19 mouse cellular contexts compared by ENCODE assay signal in genomic region chr7:139101826-139102225, GRCm38 (mm10). TPM values are rescaled to one million over a fixed set of nuclear protein-coding genes. Genes with fewer than 3 reads are reported as not detected.
DNase-seq lines count a peak whose midpoint lies in the region; ATAC-seq and TF ChIP-seq lines count a peak whose summit lies in the region.
"Had no signal": no experiment of that assay in that cellular context is flagged by ENCODE, and none has a peak within 500 bp of the region (broad histone marks: within the 10 kb centered on the region; RNA-seq: fewer than 3 reads in every experiment).

No protein-coding gene starts in this region.

- no peak overlapping the region for H3K4me2 ChIP-seq in stomach, postnatal 0 days (replicated peaks; ENCODE audit: low read depth)
- H3K4me2 ChIP-seq: forebrain, embryonic 15.5 days; intestine, embryonic 15.5 days; liver, embryonic 15.5 days had no signal

- no peaks in the 10 kb centered on the region for H3K9me3 ChIP-seq in stomach, postnatal 0 days (ENCODE audit: control insufficient read depth, low read length)
- H3K9me3 ChIP-seq: forebrain, embryonic 15.5 days; intestine, embryonic 15.5 days; liver, embryonic 15.5 days had no signal

- TF ChIP-seq CTCF in cerebellum, adult 2 months (IDR thresholded peaks at IDR 0.05; ENCODE audit: borderline replicate concordance, insufficient read depth, low read depth, low read length) = peak; percentile 7; the same call in 1 of the 2 replicates
- no peak for TF ChIP-seq CTCF in cortical plate, adult 2 months (IDR thresholded peaks at IDR 0.05; ENCODE audit: extremely low read depth, insufficient read depth, low read length)
- TF ChIP-seq CTCF in stomach, postnatal 0 days (IDR thresholded peaks at IDR 0.05; ENCODE audit: low read depth) = no peak

- WGBS in cerebellum, adult 2 months = 16% methylated on average over 3 of the region's 3 CpGs
- WGBS in stomach, postnatal 0 days = 65% methylated on average over 3 of the region's 3 CpGs

- no peak for TF ChIP-seq EP300 in stomach, postnatal 0 days (optimal IDR thresholded peaks at IDR 0.05)

- H3K4me3 ChIP-seq in cerebellum, adult 2 months (replicated peaks; ENCODE audit: insufficient read depth, low read depth, low read length) = no peak overlapping the region
- no peak overlapping the region for H3K4me3 ChIP-seq in cortical plate, adult 2 months (ENCODE audit: insufficient read depth, low read length)
- no peak overlapping the region for H3K4me3 ChIP-seq in stomach, postnatal 0 days (ENCODE audit: low read depth, low read length)
- H3K4me3 ChIP-seq: erythroblast, embryonic 14.5 days; forebrain, embryonic 15.5 days; intestine, embryonic 15.5 days; liver, embryonic 15.5 days had no signal

- no peaks in the 10 kb centered on the region for H3K36me3 ChIP-seq in stomach, postnatal 0 days (ENCODE audit: control insufficient read depth, insufficient read depth, low read length)
- H3K36me3 ChIP-seq: G1E; intestine, embryonic 15.5 days; liver, embryonic 15.5 days had no signal

- peak overlapping the region; percentile 35; the same call in 1 of the 2 replicates for H3K27ac ChIP-seq in cerebellum, adult 2 months (ENCODE audit: insufficient read depth, low read length)
- H3K27ac ChIP-seq in cortical plate, adult 2 months (ENCODE audit: insufficient read depth, low read length) = 0 out of 2 replicates have a peak overlapping the region, but pooled peaks have one; percentile 1
- no peak overlapping the region for H3K27ac ChIP-seq in stomach, postnatal 0 days (replicated peaks)
- H3K27ac ChIP-seq: forebrain, embryonic 15.5 days; intestine, embryonic 15.5 days; liver, embryonic 15.5 days had no signal

- intact Hi-C loops in left cerebral cortex, postnatal 36 days (cut with DNase I) = no loop called here

- ATAC-seq in cerebellum, adult (ENCODE audit: insufficient number of reproducible peaks, low FRiP score, low TSS enrichment) = peak; percentile 67
- no peak for ATAC-seq in stomach, postnatal 0 days (ENCODE audit: low FRiP score, low TSS enrichment)
- ATAC-seq: CD4-positive, CD25-positive, alpha-beta regulatory T cell, adult 4 months; forebrain, embryonic 15.5 days; intestine, embryonic 15.5 days; lung, postnatal 0 days had no signal

- no peak for DNase-seq in cerebellum, postnatal 4 days (ENCODE audit: low spot score in 2 of 2)
- peak; percentile 37 to 43 for DNase-seq in left cerebral cortex, postnatal 36 days (ENCODE audit: low spot score in 2 of 2)
- no peak for DNase-seq in left cerebral cortex, adult 11 months (ENCODE audit: low spot score)
- peak; percentile 83 to 93 for DNase-seq in cerebellum, adult 2 months
- no peak for DNase-seq in spleen, postnatal 4 days (ENCODE audit: low spot score in 2 of 2)
- DNase-seq in stomach, postnatal 0 days (ENCODE audit: low spot score) = no peak
- DNase-seq: heart, adult 18-20 months; heart, postnatal 4 days; thymus, adult 2 months had no signal

- H3K27me3 ChIP-seq in cerebellum, adult 2 months (ENCODE audit: control insufficient read depth, insufficient read depth, low read length) = no peaks in the 10 kb centered on the region
- no peaks in the 10 kb centered on the region for H3K27me3 ChIP-seq in stomach, postnatal 0 days (ENCODE audit: control insufficient read depth, insufficient read depth, low read length)
- H3K27me3 ChIP-seq: forebrain, embryonic 15.5 days; intestine, embryonic 15.5 days; liver, embryonic 15.5 days had no signal

- no peak overlapping the region for H3K9ac ChIP-seq in stomach, postnatal 0 days (ENCODE audit: low read length)
- H3K9ac ChIP-seq: forebrain, embryonic 15.5 days; intestine, embryonic 15.5 days; liver, embryonic 15.5 days had no signal

- no peak for TF ChIP-seq POLR2A in cerebellum, adult 2 months (IDR thresholded peaks at IDR 0.05; ENCODE audit: borderline replicate concordance, insufficient read depth, low read length)
- TF ChIP-seq POLR2A in cortical plate, adult 2 months (IDR thresholded peaks at IDR 0.05; ENCODE audit: extremely low read depth, insufficient read depth, low read length) = no peak

- peaks cover 81% of the 10 kb centered on the region for H3K4me1 ChIP-seq in cerebellum, adult 2 months (ENCODE audit: control insufficient read depth, insufficient read depth, low read length)
- no peaks in the 10 kb centered on the region; the same call in 1 of the 2 replicates for H3K4me1 ChIP-seq in cortical plate, adult 2 months (ENCODE audit: control insufficient read depth, insufficient read depth, low read length)
- H3K4me1 ChIP-seq in stomach, postnatal 0 days (replicated peaks; ENCODE audit: control insufficient read depth, insufficient read depth) = no peaks in the 10 kb centered on the region
- H3K4me1 ChIP-seq: forebrain, embryonic 15.5 days; intestine, embryonic 15.5 days; liver, embryonic 15.5 days had no signal

RNA-seq across cellular contexts. Expression of gene Dpysl4, which starts 16.0 kb away (rescaled TPM):
- 10 to 100 TPM; 55.3 to 56.0 TPM for total RNA-seq in left cerebral cortex, postnatal 36 days (2021)
- polyA plus RNA-seq in cerebellum, adult 2 months (2012; rRNA removed) = 127 and 156 TPM in 2 replicates
- 61.3 and 61.9 TPM in 2 replicates for polyA plus RNA-seq in cortical plate, adult 2 months (2012; rRNA removed)
- polyA plus RNA-seq in stomach, postnatal 0 days (2015; fragmentation: Nextera tagmentation; extraction: Ambion mirVana) = 4.8 and 5.1 TPM in 2 replicates
- total RNA-seq: megakaryocyte, adult 5-6 weeks had no signal
- polyA plus RNA-seq: CD4-positive, CD25-positive, alpha-beta regulatory T cell, adult 4 months; erythroblast, embryonic 14.5 days; G1E had no signal

Comparison
In these comparisons a context has a peak if more than half of its experiments do, and no peak if none do; other contexts are left out.
1. DNase-seq: peak in left cerebral cortex, postnatal 36 days (2 of 2) and cerebellum, adult 2 months (2 of 2); none in cerebellum, postnatal 4 days (0 of 2), left cerebral cortex, adult 11 months (single experiment), spleen, postnatal 4 days (0 of 2) and stomach, postnatal 0 days (single experiment).
2. RNA of gene Dpysl4, which starts 16.0 kb away (polyA plus RNA-seq): 127 to 156 TPM in cerebellum, adult 2 months and 61.3 to 61.9 TPM in cortical plate, adult 2 months; 4.8 to 5.1 TPM in stomach, postnatal 0 days; every median in the first group is over 10 times any median in the second.